Mouse (Mus musculus) kidney, postnatal 10 days (tissue): ENCODE results near the gene Klhl29.
A peak's percentile ranks its signal among the peaks of the same experiment; 100 is the strongest.

ENCODE experiments used
- DNase-seq: peaks from one replicate; pipeline ENCODE4 v3.0.0; 2021; ENCODE audit warnings: mixed read lengths

Gene Klhl29

GRCm38 (mm10) chr12:5214266-5214665 lies 161.2 kb downstream of the Klhl29 start:
- DNase-seq: no peak

- peak; percentile 93 for DNase-seq
Observed at GRCm38 (mm10) chr12:5213339-5214104, 162.0 kb downstream of the Klhl29 start.

GRCm38 (mm10) chr12:5211884-5212283 lies 163.6 kb downstream of the Klhl29 start:
- no peak for DNase-seq

GRCm38 (mm10) chr12:5210786-5211185 lies 164.7 kb downstream of the Klhl29 start:
- DNase-seq: no peak

- no peak for DNase-seq
Observed at GRCm38 (mm10) chr12:5207941-5208905, 167.3 kb downstream of the Klhl29 start.

GRCm38 (mm10) chr12:5207172-5207571 lies 168.3 kb downstream of the Klhl29 start:
- DNase-seq: no peak

- DNase-seq: peak; percentile 55
Observed at GRCm38 (mm10) chr12:5204071-5204840, 171.2 kb downstream of the Klhl29 start.

GRCm38 (mm10) chr12:5203385-5203784 lies 172.1 kb downstream of the Klhl29 start:
- DNase-seq: no peak

GRCm38 (mm10) chr12:5198254-5198653 lies 177.2 kb downstream of the Klhl29 start:
- DNase-seq: peak; percentile 49

- no peak for DNase-seq
Observed at GRCm38 (mm10) chr12:5194176-5194575, 181.3 kb downstream of the Klhl29 start.

- DNase-seq: no peak
Observed at GRCm38 (mm10) chr12:5192380-5192718, 183.1 kb downstream of the Klhl29 start.

- DNase-seq: peak; percentile 88
Observed at GRCm38 (mm10) chr12:5191628-5192379, 183.7 kb downstream of the Klhl29 start.

GRCm38 (mm10) chr12:5191206-5191605 lies 184.3 kb downstream of the Klhl29 start:
- no peak for DNase-seq

- DNase-seq: no peak
Observed at GRCm38 (mm10) chr12:5189446-5190150, 185.9 kb downstream of the Klhl29 start.

- no peak for DNase-seq
Observed at GRCm38 (mm10) chr12:5188899-5189298, 186.6 kb downstream of the Klhl29 start.

- no peak for DNase-seq
Observed at GRCm38 (mm10) chr12:5187773-5188333, 187.6 kb downstream of the Klhl29 start.

GRCm38 (mm10) chr12:5186645-5187044 lies 188.8 kb downstream of the Klhl29 start:
- peak; percentile 41 for DNase-seq

GRCm38 (mm10) chr12:5185603-5186002 lies 189.9 kb downstream of the Klhl29 start:
- DNase-seq: no peak

- no peak for DNase-seq
Observed at GRCm38 (mm10) chr12:5182586-5182985, 192.9 kb downstream of the Klhl29 start.

GRCm38 (mm10) chr12:5182165-5182564 lies 193.3 kb downstream of the Klhl29 start:
- no peak for DNase-seq

GRCm38 (mm10) chr12:5176716-5177341 lies 198.7 kb downstream of the Klhl29 start:
- no peak for DNase-seq
